Mouse (Mus musculus) forebrain, postnatal 0 days (tissue): Measurements from ENCODE around the gene Gng4. TPM values are rescaled to one million over a fixed set of nuclear protein-coding genes. Genes with fewer than 3 reads are reported as not detected.

ENCODE experiments used
- ATAC-seq: fragments of 200-750 bp; cut with Nextera tagmentation; 2 replicates; pipeline ENCODE4 v1.8.0; 2017; ENCODE audit warnings: mild to moderate bottlenecking, moderate library complexity
- DNase-seq: peaks from one replicate; pipeline ENCODE4 v3.0.0-alpha.2; 2015
- H3K27ac ChIP-seq: fragments of 300-500 bp; sonication (generic); 2 replicates; pipeline ENCODE4 v1.5.1; 2014; ENCODE audit warnings: low read depth, mild to moderate bottlenecking, antibody characterized with exemption, low read length, moderate library complexity, mixed read lengths
- H3K27me3 ChIP-seq: fragments of 300-500 bp; sonication (generic); 2 replicates; pipeline ENCODE4 v1.6.1; 2014; ENCODE audit warnings: mild to moderate bottlenecking, low read length, mixed read lengths; ENCODE audit not compliant: insufficient read depth
- H3K36me3 ChIP-seq: fragments of 300-500 bp; sonication (generic); 2 replicates; pipeline ENCODE4 v1.6.1; 2014; ENCODE audit warnings: mild to moderate bottlenecking, moderate library complexity; ENCODE audit not compliant: insufficient read depth
- H3K4me1 ChIP-seq: fragments of 300-500 bp; sonication (generic); 2 replicates; pipeline ENCODE4 v1.6.1; 2014; ENCODE audit warnings: antibody characterized with exemption; ENCODE audit not compliant: insufficient read depth
- H3K4me2 ChIP-seq: fragments of 300-500 bp; sonication (generic); 2 replicates; pipeline ENCODE4 v1.6.1; 2014; ENCODE audit warnings: low read depth, mild to moderate bottlenecking, moderate library complexity
- H3K4me3 ChIP-seq: fragments of 300-500 bp; sonication (generic); 2 replicates; pipeline ENCODE4 v1.5.1; 2014; ENCODE audit warnings: low read depth, low read length, mixed read lengths
- H3K9ac ChIP-seq: fragments of 300-500 bp; sonication (generic); 2 replicates; pipeline ENCODE4 v1.6.1; 2014; ENCODE audit warnings: mild to moderate bottlenecking
- H3K9me3 ChIP-seq: fragments of 300-500 bp; sonication (generic); 2 replicates; pipeline ENCODE4 v1.6.1; 2016; ENCODE audit warnings: low read length
- CTCF ChIP-seq: sonication (generic); IDR thresholded peaks from 2 replicates; pipeline ENCODE4 v1.5.1; 2016; ENCODE audit warnings: antibody characterized with exemption, control low read depth, low read depth
- WGBS: fragments of 180-500 bp; shearing (Covaris S2); extraction: QIAGEN DNeasy Blood & Tissue Kit; methylation state at CpG from one replicate; pipeline ENCODE4 v1.1.7; 2014; 5-methylcytosine and 5-hydroxymethylcytosine counted together
- polyA plus RNA-seq: library from polyadenylated mRNA; unstranded; fragments of >200 nt; fragmentation: Nextera tagmentation; extraction: Ambion mirVana; gene quantifications from 2 replicates; pipeline ENCODE4 v1.2.1, GENCODE M21; 2015
- total RNA-seq: library from RNA; depleted of rRNA; stranded (reverse); fragments of >200 nt; gene quantifications from 2 replicates; pipeline ENCODE4 v1.2.3, GENCODE M21; 2014

Gene Gng4
- total and polyA plus RNA-seq, 2 experiments from 2014 or later, result 91.4 to 114 TPM

DNA sequence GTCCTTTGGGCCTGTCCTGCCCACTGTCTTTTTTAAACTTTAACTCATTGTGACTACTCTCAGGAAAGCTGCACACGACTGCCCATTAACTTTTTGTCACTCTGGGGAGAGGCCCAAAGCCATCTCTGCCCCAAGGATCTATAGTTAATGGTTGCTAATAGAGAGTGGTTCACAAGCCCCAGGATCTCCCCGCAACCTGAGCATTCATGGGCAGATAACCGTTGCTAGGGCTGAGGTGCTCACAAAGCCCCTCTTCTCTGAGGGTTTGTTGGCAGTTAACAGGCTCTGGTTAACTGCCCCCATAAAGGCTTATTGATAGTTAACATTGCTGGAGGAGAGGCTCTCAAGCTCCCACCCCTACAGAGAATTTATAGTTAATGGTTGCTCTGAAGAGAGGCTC is 3.6 kb upstream of the Gng4 start:
- no peak overlapping the region for H3K9ac ChIP-seq

DNA sequence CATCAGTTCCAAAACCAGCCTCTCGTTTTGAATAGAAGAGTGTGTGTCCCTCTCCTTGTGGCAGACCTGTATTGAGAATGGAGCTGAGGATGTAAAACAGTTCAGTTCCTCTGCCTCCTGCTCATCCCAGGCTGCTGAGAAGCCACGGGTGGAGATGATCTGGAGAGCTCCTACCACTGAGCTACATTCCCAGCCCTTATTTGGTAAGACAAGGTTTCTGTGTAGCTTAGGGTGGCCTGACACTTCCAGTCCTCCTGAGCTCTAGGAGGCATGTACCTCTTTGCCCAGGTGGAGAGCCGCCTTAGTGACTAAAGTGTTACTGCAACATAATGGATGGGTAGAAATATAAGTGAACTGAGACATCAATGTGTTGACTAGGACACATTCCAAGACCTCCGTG is 2.8 kb upstream of the Gng4 start:
- H3K27ac ChIP-seq, result no peak overlapping the region
- no peak overlapping the region for H3K4me2 ChIP-seq
- 85% methylated on average over 4 of the region's 4 CpGs for WGBS
- TF ChIP-seq CTCF, result no peak
- H3K4me1 ChIP-seq, result peaks cover 3% of the 10 kb centered on the region; the same call in 1 of the 2 replicates
- H3K36me3 ChIP-seq, result peaks cover 15% of the 10 kb centered on the region
- no peak overlapping the region for H3K9ac ChIP-seq
- no peaks in the 10 kb centered on the region for H3K9me3 ChIP-seq
- DNase-seq (no peak), ATAC-seq (no peak)
- H3K4me3 ChIP-seq, result no peak overlapping the region
- no peaks in the 10 kb centered on the region for H3K27me3 ChIP-seq

More for the DNA sequence above, 3.6 kb upstream of the Gng4 start:
- no peaks in the 10 kb centered on the region for H3K27me3 ChIP-seq
- TF ChIP-seq CTCF, result no peak
- DNase-seq (no peak), ATAC-seq (no peak)
- peaks cover 3% of the 10 kb centered on the region; the same call in 1 of the 2 replicates for H3K4me1 ChIP-seq
- no peak overlapping the region for H3K4me2 ChIP-seq
- H3K36me3 ChIP-seq, result peaks cover 15% of the 10 kb centered on the region
- no peak overlapping the region for H3K27ac ChIP-seq
- H3K4me3 ChIP-seq, result no peak overlapping the region
- no peaks in the 10 kb centered on the region for H3K9me3 ChIP-seq
- WGBS, result 83% methylated on average over 3 of the region's 3 CpGs

DNA sequence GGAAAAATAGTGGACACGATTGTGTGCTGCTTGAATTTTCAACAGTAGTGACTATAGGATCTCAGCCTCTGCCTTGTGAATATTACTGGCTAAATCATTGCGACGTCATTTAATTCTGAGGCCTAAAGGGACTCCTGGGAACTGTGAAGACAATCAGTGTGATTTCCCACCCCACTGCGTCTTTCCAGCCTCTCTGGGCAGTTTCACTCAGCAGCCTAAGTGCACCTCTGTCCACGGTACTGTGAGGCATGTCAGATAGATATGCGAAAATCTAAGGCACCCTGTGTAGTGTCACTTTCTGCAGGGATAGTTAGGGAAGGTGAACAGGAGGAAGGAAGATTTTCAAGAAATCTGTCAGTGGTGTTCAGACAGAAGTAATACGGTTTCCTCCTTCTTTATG is 563 bp upstream of the Gng4 start:
- H3K4me1 ChIP-seq, result peaks cover 3% of the 10 kb centered on the region; the same call in 1 of the 2 replicates
- H3K4me2 ChIP-seq, result peak overlapping the region; percentile 78; the same call in 1 of the 2 replicates
- no peak overlapping the region for H3K9ac ChIP-seq
- H3K36me3 ChIP-seq, result no peaks in the 10 kb centered on the region
- H3K4me3 ChIP-seq, result peak overlapping the region; percentile 65; the same call in 1 of the 2 replicates
- H3K27me3 ChIP-seq, result no peaks in the 10 kb centered on the region
- H3K27ac ChIP-seq, result no peak overlapping the region
- TF ChIP-seq CTCF, result no peak
- no peaks in the 10 kb centered on the region for H3K9me3 ChIP-seq
- DNase-seq (no peak), ATAC-seq (no peak)
- WGBS, result 47% methylated on average over 7 of the region's 7 CpGs

DNA sequence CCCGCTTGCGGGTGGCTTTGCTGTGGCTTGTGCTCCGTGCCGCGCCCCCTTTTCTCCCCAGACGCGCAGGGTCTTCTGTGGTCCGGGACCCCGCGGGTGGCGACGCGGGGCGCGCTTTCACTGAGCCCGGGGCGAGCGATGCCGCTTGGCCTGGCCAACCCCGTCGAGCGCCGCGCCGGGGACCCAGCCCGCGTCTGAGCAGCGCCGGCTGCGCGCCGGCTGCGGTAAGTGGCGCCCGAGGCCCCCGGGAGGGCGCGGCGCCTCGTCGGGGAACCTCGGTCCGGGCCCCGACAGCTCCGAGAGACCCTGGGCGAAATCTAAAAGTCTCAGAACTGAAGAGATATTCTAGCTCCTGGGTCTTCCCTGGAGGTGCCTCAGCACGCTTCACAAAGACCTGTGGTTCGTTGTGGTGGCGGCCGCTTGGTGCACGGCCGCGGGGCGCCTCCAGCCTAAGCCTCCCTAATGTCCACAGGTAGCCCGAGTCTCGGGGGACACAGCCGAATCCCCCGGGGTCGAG is 619 bp downstream of the Gng4 start:
- peak overlapping the region; percentile 78 for H3K4me2 ChIP-seq
- ATAC-seq (peak; percentile 70), DNase-seq (no peak)
- peaks cover 3% of the 10 kb centered on the region; the same call in 1 of the 2 replicates for H3K4me1 ChIP-seq
- peak overlapping the region; percentile 65 for H3K4me3 ChIP-seq
- peak overlapping the region; percentile 63 for H3K9ac ChIP-seq
- no peaks in the 10 kb centered on the region for H3K9me3 ChIP-seq
- no peaks in the 10 kb centered on the region for H3K27me3 ChIP-seq
- 2% methylated on average over 47 of the region's 59 CpGs for WGBS
- H3K27ac ChIP-seq, result peak overlapping the region; percentile 46; the same call in 1 of the 2 replicates
- H3K36me3 ChIP-seq, result no peaks in the 10 kb centered on the region
- no peak for TF ChIP-seq CTCF

DNA sequence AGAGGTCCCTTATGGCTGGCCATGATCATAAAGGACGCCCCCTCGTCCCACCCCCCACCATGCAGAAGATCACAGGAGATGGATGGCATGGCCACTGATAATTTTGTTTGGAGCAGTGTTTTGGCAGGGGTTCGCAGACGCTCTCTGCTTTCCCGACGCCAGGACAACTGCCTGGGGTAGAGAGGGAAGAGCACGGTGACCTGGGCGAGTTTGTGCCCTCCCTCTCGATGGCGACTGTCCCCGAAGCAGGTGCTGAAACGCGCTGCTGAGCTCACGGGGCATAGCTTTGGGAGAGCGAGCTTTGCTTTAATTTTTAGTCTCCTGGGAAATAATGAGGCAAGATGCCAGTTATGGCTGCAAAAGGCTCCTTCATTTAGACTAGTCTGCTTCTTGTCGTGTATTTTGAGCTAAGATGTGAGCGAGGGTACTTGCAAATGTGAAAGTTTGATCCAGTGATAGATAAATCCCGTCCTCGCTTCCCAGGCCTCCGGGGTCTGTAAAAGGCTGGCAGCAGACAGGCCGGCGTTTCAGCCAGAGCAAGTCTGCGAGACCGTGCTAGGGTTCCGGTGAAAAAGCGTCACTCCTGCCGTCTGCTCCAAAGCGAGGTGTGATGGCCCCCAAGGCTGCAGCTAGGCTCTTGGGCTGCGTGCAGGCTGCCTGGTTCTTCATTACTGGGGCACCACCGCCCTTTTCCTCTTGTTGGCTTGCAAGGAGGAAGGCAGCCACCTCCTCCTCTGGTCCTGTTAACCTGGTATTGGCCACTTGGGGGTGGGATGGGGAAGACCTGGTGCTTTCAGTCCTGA is 1.3 kb downstream of the Gng4 start:
- H3K4me3 ChIP-seq, result peak overlapping the region; percentile 65
- peak overlapping the region; percentile 46 for H3K27ac ChIP-seq
- peak; percentile 29; the same call in 1 of the 2 replicates for TF ChIP-seq CTCF
- H3K36me3 ChIP-seq, result no peaks in the 10 kb centered on the region
- DNase-seq (peak; percentile 41), ATAC-seq (peak; percentile 11)
- peak overlapping the region; percentile 63 for H3K9ac ChIP-seq
- H3K4me2 ChIP-seq, result peak overlapping the region; percentile 78
- no peaks in the 10 kb centered on the region for H3K27me3 ChIP-seq
- WGBS, result 2% methylated on average over 30 of the region's 30 CpGs
- H3K4me1 ChIP-seq, result peaks cover 3% of the 10 kb centered on the region; the same call in 1 of the 2 replicates
- H3K9me3 ChIP-seq, result no peaks in the 10 kb centered on the region

DNA sequence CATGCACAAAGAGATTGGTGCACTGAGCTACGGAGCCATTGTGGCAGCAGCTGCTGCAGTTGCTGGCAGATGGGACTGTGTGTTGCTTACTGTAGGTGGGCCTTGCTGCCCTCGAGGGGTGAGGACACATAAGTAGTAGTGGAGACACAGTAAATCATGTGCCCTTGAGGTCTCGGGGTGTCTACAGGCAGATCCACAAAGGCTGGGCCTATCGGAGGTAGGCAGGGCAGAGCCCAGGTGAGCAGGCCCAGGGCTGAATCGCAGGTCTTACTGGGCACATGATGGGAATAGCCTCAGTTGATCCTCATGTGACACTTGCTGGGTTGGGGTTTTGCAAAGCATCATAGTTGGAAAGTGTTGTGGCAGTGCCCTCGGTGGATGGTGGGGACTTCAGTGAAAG is 3.1 kb downstream of the Gng4 start:
- no peaks in the 10 kb centered on the region for H3K9me3 ChIP-seq
- ATAC-seq, result no peak
- H3K27me3 ChIP-seq, result no peaks in the 10 kb centered on the region
- TF ChIP-seq CTCF, result no peak
- no peak overlapping the region for H3K9ac ChIP-seq
- H3K36me3 ChIP-seq, result no peaks in the 10 kb centered on the region
- peaks cover 3% of the 10 kb centered on the region; the same call in 1 of the 2 replicates for H3K4me1 ChIP-seq
- H3K4me3 ChIP-seq, result no peak overlapping the region
- WGBS, result 89% methylated on average over 6 of the region's 6 CpGs
- no peak overlapping the region for H3K4me2 ChIP-seq
- no peak overlapping the region for H3K27ac ChIP-seq
- DNase-seq, result no peak

DNA sequence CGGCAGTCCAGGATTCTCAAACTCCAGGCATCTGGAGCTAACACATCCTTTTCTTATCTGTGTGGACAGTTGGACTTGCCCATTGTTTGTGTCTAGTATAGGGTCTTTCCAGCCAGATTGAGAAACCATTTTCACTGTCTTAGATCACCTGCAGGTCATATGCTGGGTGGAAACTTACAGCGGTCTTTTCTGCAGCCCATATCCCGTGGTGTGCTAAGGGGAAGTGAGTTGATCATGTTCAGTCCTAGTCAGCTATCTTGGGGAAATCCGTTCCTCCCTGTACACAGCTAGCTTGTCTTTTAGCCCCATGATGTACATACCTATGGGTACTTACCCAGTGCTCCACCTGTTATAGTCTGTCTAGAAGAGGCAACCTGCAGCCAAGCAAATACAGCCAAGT is 4.2 kb downstream of the Gng4 start:
- no peak for TF ChIP-seq CTCF
- H3K27ac ChIP-seq, result no peak overlapping the region
- H3K4me1 ChIP-seq, result peaks cover 3% of the 10 kb centered on the region; the same call in 1 of the 2 replicates
- H3K27me3 ChIP-seq, result no peaks in the 10 kb centered on the region
- DNase-seq (no peak), ATAC-seq (no peak)
- WGBS, result 90% methylated on average over 4 of the region's 4 CpGs
- H3K4me3 ChIP-seq, result no peak overlapping the region
- H3K4me2 ChIP-seq, result no peak overlapping the region
- H3K36me3 ChIP-seq, result no peaks in the 10 kb centered on the region
- no peak overlapping the region for H3K9ac ChIP-seq
- H3K9me3 ChIP-seq, result no peaks in the 10 kb centered on the region
